Mouse (Mus musculus) E14TG2a.4 (cell line): ENCODE results near the gene Serpinb2.

Experiments
- H3K27me3 ChIP-seq: 2 replicates; pipeline ENCODE4 v1.6.1; 2014; ENCODE audit warnings: low read length, control low read depth; ENCODE audit not compliant: insufficient read depth
- H3K36me3 ChIP-seq: 2 replicates; pipeline ENCODE4 v1.6.1; 2014; ENCODE audit warnings: low read length, control low read depth; ENCODE audit not compliant: insufficient read depth
- H3K4me1 ChIP-seq: replicated peaks from 2 replicates; pipeline ENCODE4 v1.6.1; 2014; ENCODE audit warnings: low read depth, low read length, control low read depth
- H3K4me3 ChIP-seq: replicated peaks from 2 replicates; pipeline ENCODE4 v1.5.1; 2014; ENCODE audit warnings: mild to moderate bottlenecking, low read length
- H3K9me3 ChIP-seq: 2 replicates; pipeline ENCODE4 v1.6.1; 2014; ENCODE audit warnings: low read length, control low read depth
- CTCF ChIP-seq: conservative IDR thresholded peaks from 2 replicates; pipeline ENCODE4 v1.5.1; 2014; ENCODE audit warnings: low read length
- NANOG ChIP-seq: IDR thresholded peaks from 2 replicates; pipeline ENCODE4 v1.6.1; 2014; ENCODE audit warnings: borderline replicate concordance, low read length, mixed read lengths
- POU5F1 ChIP-seq: IDR thresholded peaks from 2 replicates; pipeline ENCODE4 v1.6.1; 2014; ENCODE audit warnings: low read length, borderline replicate concordance

Gene Serpinb2

GRCm38 (mm10) chr1:107562110-107562509 is 50.9 kb downstream of the Serpinb2 start:
- TF ChIP-seq CTCF = no peak
- TF ChIP-seq NANOG = no peak
- no peaks in the 10 kb centered on the region for H3K9me3 ChIP-seq
- H3K27me3 ChIP-seq = no peaks in the 10 kb centered on the region
- H3K4me3 ChIP-seq = no peak overlapping the region
- no peaks in the 10 kb centered on the region for H3K4me1 ChIP-seq
- no peaks in the 10 kb centered on the region for H3K36me3 ChIP-seq

GRCm38 (mm10) chr1:107565644-107566043 is 54.4 kb downstream of the Serpinb2 start:
- Histone ChIP-seq H3K4me3 (no peak overlapping the region), H3K9me3 (no peaks in the 10 kb centered on the region), H3K4me1 (no peaks in the 10 kb centered on the region), H3K36me3 (no peaks in the 10 kb centered on the region), H3K27me3 (no peaks in the 10 kb centered on the region)
- no peak for TF ChIP-seq CTCF
- no peak for TF ChIP-seq POU5F1

- Histone ChIP-seq H3K27me3 (no peaks in the 10 kb centered on the region), H3K9me3 (no peaks in the 10 kb centered on the region), H3K4me3 (no peak overlapping the region), H3K36me3 (no peaks in the 10 kb centered on the region), H3K4me1 (no peaks in the 10 kb centered on the region)
- no peak for TF ChIP-seq POU5F1
- no peak for TF ChIP-seq CTCF
- no peak for TF ChIP-seq NANOG
Observed at GRCm38 (mm10) chr1:107576094-107576493, 64.9 kb downstream of the Serpinb2 start.

GRCm38 (mm10) chr1:107577514-107577913 is 66.3 kb downstream of the Serpinb2 start:
- no peaks in the 10 kb centered on the region for H3K36me3 ChIP-seq
- no peaks in the 10 kb centered on the region for H3K4me1 ChIP-seq
- H3K4me3 ChIP-seq = no peak overlapping the region
- TF ChIP-seq NANOG (no peak), CTCF (no peak), POU5F1 (no peak)
- H3K27me3 ChIP-seq = no peaks in the 10 kb centered on the region
- H3K9me3 ChIP-seq = no peaks in the 10 kb centered on the region; the same call in 1 of the 2 replicates

- Histone ChIP-seq H3K36me3 (no peaks in the 10 kb centered on the region), H3K27me3 (no peaks in the 10 kb centered on the region), H3K4me1 (no peaks in the 10 kb centered on the region), H3K4me3 (no peak overlapping the region), H3K9me3 (no peaks in the 10 kb centered on the region; the same call in 1 of the 2 replicates)
- TF ChIP-seq CTCF (no peak), POU5F1 (no peak), NANOG (no peak)
Observed at GRCm38 (mm10) chr1:107581220-107581619, 70.0 kb downstream of the Serpinb2 start.

GRCm38 (mm10) chr1:107582900-107583299 is 71.7 kb downstream of the Serpinb2 start:
- Histone ChIP-seq H3K36me3 (no peaks in the 10 kb centered on the region), H3K27me3 (no peaks in the 10 kb centered on the region), H3K4me1 (no peaks in the 10 kb centered on the region), H3K9me3 (no peaks in the 10 kb centered on the region; the same call in 1 of the 2 replicates), H3K4me3 (no peak overlapping the region)
- no peak for TF ChIP-seq NANOG
- TF ChIP-seq CTCF = no peak
- no peak for TF ChIP-seq POU5F1

- TF ChIP-seq CTCF (no peak), POU5F1 (no peak), NANOG (no peak)
- Histone ChIP-seq H3K27me3 (no peaks in the 10 kb centered on the region), H3K4me1 (no peaks in the 10 kb centered on the region), H3K9me3 (no peaks in the 10 kb centered on the region; the same call in 1 of the 2 replicates), H3K36me3 (no peaks in the 10 kb centered on the region), H3K4me3 (no peak overlapping the region)
Observed at GRCm38 (mm10) chr1:107583958-107584376, 72.7 kb downstream of the Serpinb2 start.

GRCm38 (mm10) chr1:107584932-107585331 is 73.7 kb downstream of the Serpinb2 start:
- no peaks in the 10 kb centered on the region for H3K36me3 ChIP-seq
- peaks cover 1% of the 10 kb centered on the region; the same call in 1 of the 2 replicates for H3K4me1 ChIP-seq
- H3K9me3 ChIP-seq = no peaks in the 10 kb centered on the region; the same call in 1 of the 2 replicates
- no peak overlapping the region for H3K4me3 ChIP-seq
- H3K27me3 ChIP-seq = no peaks in the 10 kb centered on the region
- TF ChIP-seq POU5F1 = no peak
- TF ChIP-seq CTCF = no peak
- TF ChIP-seq NANOG = no peak
